Mouse (Mus musculus) urinary bladder, postnatal 25 days (tissue): ENCODE data around the gene Gm28539.
"Not testable (repeated sequence)": the region's sequence is repeated elsewhere in the genome, so short reads cannot be mapped to it uniquely, and the experiment has no call there.

Source experiments
- DNase-seq: peaks from one replicate; pipeline ENCODE4 v3.0.0; 2022; ENCODE audit warnings: low spot score

Gm28539 gene

GRCm38 (mm10) chr16:18969420-18970128, 133.2 kb downstream of the Gm28539 start:
- DNase-seq: no peak

- DNase-seq: no peak
Measured at GRCm38 (mm10) chr16:18970837-18971236, 134.5 kb downstream of the Gm28539 start.

- DNase-seq: not testable (repeated sequence)
Measured at GRCm38 (mm10) chr16:18975665-18976064, 139.3 kb downstream of the Gm28539 start.

GRCm38 (mm10) chr16:18976315-18976714, 139.9 kb downstream of the Gm28539 start:
- no peak for DNase-seq

- no peak for DNase-seq
Measured at GRCm38 (mm10) chr16:18986381-18986780, 150.0 kb downstream of the Gm28539 start.

- no peak for DNase-seq
Measured at GRCm38 (mm10) chr16:18986860-18987259, 150.5 kb downstream of the Gm28539 start.

GRCm38 (mm10) chr16:19002610-19003389, 166.4 kb downstream of the Gm28539 start:
- DNase-seq: not testable (repeated sequence)

GRCm38 (mm10) chr16:19003757-19004156, 167.4 kb downstream of the Gm28539 start:
- DNase-seq: no peak

- DNase-seq: no peak
Measured at GRCm38 (mm10) chr16:19005298-19005697, 168.9 kb downstream of the Gm28539 start.
